Mouse (Mus musculus) MEL (cell line): ENCODE measurements at regions not wholly inside any gene's neighbourhood (a gene's known extent, or its start where the extent isn't known, plus 50 kb on each side); places are given as distances from the start of the nearest gene placed in this dataset.

ENCODE experiments used
- DNase-seq: peaks from one replicate; pipeline ENCODE4 v3.0.0; 2011; ENCODE audit warnings: low read depth, low spot score
- H3K27ac ChIP-seq: 2 replicates; pipeline ENCODE4 v1.5.1; 2012; ENCODE audit warnings: low read depth, mild to moderate bottlenecking, control low read depth, low read length, moderate library complexity; ENCODE audit not compliant: control insufficient read depth
- H3K27me3 ChIP-seq, 2 experiments: fragments of 150-350 bp in 1 of 2; sonication (generic) in 1 of 2; 2 replicates each; pipeline ENCODE4 v1.6.1; 2012; ENCODE audit warnings: low read length in 2 of 2, mild to moderate bottlenecking in 2 of 2, improper control_type of control experiment in 1 of 2, moderate library complexity in 1 of 2; ENCODE audit not compliant: insufficient read depth in 2 of 2, control insufficient read depth in 1 of 2
- H3K36me3 ChIP-seq, 2 experiments: 2 replicates each; pipeline ENCODE4 v1.6.1; 2012 to 2014; ENCODE audit warnings: low read length in 2 of 2, improper control_type of control experiment in 1 of 2, inconsistent platforms in 1 of 2, mild to moderate bottlenecking in 1 of 2; ENCODE audit not compliant: insufficient read depth in 2 of 2, control insufficient read depth in 1 of 2
- H3K4me1 ChIP-seq, 2 experiments: fragments of 150-350 bp in 1 of 2; sonication (generic) in 1 of 2; 2 replicates each; pipeline ENCODE4 v1.6.1; 2012; ENCODE audit warnings: low read length in 2 of 2, improper control_type of control experiment in 1 of 2, mild to moderate bottlenecking in 1 of 2; ENCODE audit not compliant: insufficient read depth in 2 of 2, control insufficient read depth in 1 of 2
- H3K4me3 ChIP-seq, 2 experiments: fragments of 150-350 bp in 1 of 2; sonication (generic) in 1 of 2; 2 replicates each; pipeline ENCODE4 v1.5.1; 2012; ENCODE audit warnings: low read depth in 2 of 2, low read length in 2 of 2, mild to moderate bottlenecking in 2 of 2, moderate library complexity in 2 of 2, control low read depth in 1 of 2, improper control_type of control experiment in 1 of 2; ENCODE audit not compliant: control insufficient read depth in 1 of 2, insufficient read depth in 1 of 2
- H3K79me2 ChIP-seq: 2 replicates; pipeline ENCODE4 v1.6.1; 2012; ENCODE audit warnings: mild to moderate bottlenecking, low read length, moderate library complexity; ENCODE audit not compliant: control insufficient read depth, poor library complexity, insufficient read depth
- H3K9ac ChIP-seq: 2 replicates; pipeline ENCODE4 v1.6.1; 2012; ENCODE audit warnings: low read depth, mild to moderate bottlenecking, control low read depth, low read length, moderate library complexity; ENCODE audit not compliant: control insufficient read depth, poor library complexity, severe bottlenecking
- H3K9me3 ChIP-seq: fragments of 150-350 bp; sonication (generic); replicated peaks from 2 replicates; pipeline ENCODE4 v1.6.1; 2012; ENCODE audit warnings: mild to moderate bottlenecking, low read length, improper control_type of control experiment, moderate library complexity; ENCODE audit not compliant: insufficient read depth
- CHD1 ChIP-seq: IDR thresholded peaks from 2 replicates; pipeline ENCODE4 v1.6.1; 2012; ENCODE audit warnings: low read depth, mild to moderate bottlenecking, inconsistent platforms, low read length, improper control_type of control experiment
- CHD2 ChIP-seq: IDR thresholded peaks from 2 replicates; pipeline ENCODE4 v1.6.1; 2011; ENCODE audit warnings: low read length, improper control_type of control experiment
- E2F4 ChIP-seq: IDR thresholded peaks from 2 replicates; pipeline ENCODE4 v1.6.1; 2011; ENCODE audit warnings: low read depth, low read length, improper control_type of control experiment, borderline replicate concordance
- ELF1 ChIP-seq: IDR thresholded peaks from 2 replicates; pipeline ENCODE4 v1.6.1; 2014; ENCODE audit warnings: low read depth, mild to moderate bottlenecking, inconsistent platforms, low read length, improper control_type of control experiment, moderate library complexity
- ETS1 ChIP-seq: IDR thresholded peaks from 2 replicates; pipeline ENCODE4 v1.6.1; 2012; ENCODE audit warnings: low read depth, mild to moderate bottlenecking, inconsistent platforms, low read length, improper control_type of control experiment, moderate library complexity
- GABPA ChIP-seq: IDR thresholded peaks from 2 replicates; pipeline ENCODE4 v1.6.1; 2012; ENCODE audit warnings: low read depth, mild to moderate bottlenecking, inconsistent platforms, low read length, improper control_type of control experiment, moderate library complexity
- GATA1 ChIP-seq: IDR thresholded peaks from 2 replicates; pipeline ENCODE4 v1.6.1; 2011; ENCODE audit warnings: low read depth, low read length, improper control_type of control experiment
- MEF2A ChIP-seq: IDR thresholded peaks from 2 replicates; pipeline ENCODE4 v1.6.1; 2014; ENCODE audit warnings: low read depth, mild to moderate bottlenecking, inconsistent platforms, low read length, improper control_type of control experiment; ENCODE audit not compliant: poor library complexity, insufficient replicate concordance, severe bottlenecking; ENCODE audit errors: extremely low read depth
- MXI1 ChIP-seq: IDR thresholded peaks from 2 replicates; pipeline ENCODE4 v1.6.1; 2011; ENCODE audit warnings: mild to moderate bottlenecking, low read depth, low read length, improper control_type of control experiment
- MYB ChIP-seq: IDR thresholded peaks from 2 replicates; pipeline ENCODE4 v1.6.1; 2011; ENCODE audit warnings: mild to moderate bottlenecking, low read depth, low read length, improper control_type of control experiment
- NELFE ChIP-seq: IDR thresholded peaks from 2 replicates; pipeline ENCODE4 v1.6.1; 2011; ENCODE audit warnings: low read depth, low read length, improper control_type of control experiment
- NRF1 ChIP-seq: IDR thresholded peaks from 2 replicates; pipeline ENCODE4 v1.6.1; 2014; ENCODE audit warnings: low read depth, mild to moderate bottlenecking, inconsistent platforms, low read length, improper control_type of control experiment, moderate library complexity; ENCODE audit not compliant: poor library complexity, insufficient read depth, severe bottlenecking
- POLR2A ChIP-seq, 2 experiments: IDR thresholded peaks; 2 replicates each; pipeline ENCODE4 v1.6.1; 2011 to 2012; ENCODE audit warnings: low read length in 2 of 2, mild to moderate bottlenecking in 2 of 2, control low read depth in 1 of 2, improper control_type of control experiment in 1 of 2, low read depth in 1 of 2, moderate library complexity in 1 of 2; ENCODE audit not compliant: control insufficient read depth in 1 of 2, insufficient read depth in 1 of 2, poor library complexity in 1 of 2
- RAD21 ChIP-seq: IDR thresholded peaks from 2 replicates; pipeline ENCODE4 v1.6.1; 2011; ENCODE audit warnings: mild to moderate bottlenecking, low read depth, low read length, improper control_type of control experiment
- RCOR1 ChIP-seq: IDR thresholded peaks from 2 replicates; pipeline ENCODE4 v1.6.1; 2012; ENCODE audit warnings: low read depth, mild to moderate bottlenecking, inconsistent platforms, low read length, improper control_type of control experiment
- SIN3A ChIP-seq: IDR thresholded peaks from 2 replicates; pipeline ENCODE4 v1.6.1; 2012; ENCODE audit warnings: low read length, improper control_type of control experiment, inconsistent platforms
- SMC3 ChIP-seq: IDR thresholded peaks from 2 replicates; pipeline ENCODE4 v1.6.1; 2011; ENCODE audit warnings: low read depth, low read length, improper control_type of control experiment
- UBTF ChIP-seq: IDR thresholded peaks from 2 replicates; pipeline ENCODE4 v1.6.1; 2012; ENCODE audit warnings: low read depth, mild to moderate bottlenecking, inconsistent platforms, low read length, improper control_type of control experiment, moderate library complexity, borderline replicate concordance; ENCODE audit not compliant: insufficient read depth
- ZC3H11A ChIP-seq: IDR thresholded peaks from 2 replicates; pipeline ENCODE4 v1.6.1; 2012; ENCODE audit warnings: low read depth, mild to moderate bottlenecking, inconsistent platforms, low read length, improper control_type of control experiment
- ZMIZ1 ChIP-seq: IDR thresholded peaks from 2 replicates; pipeline ENCODE4 v1.6.1; 2012; ENCODE audit warnings: low read depth, mild to moderate bottlenecking, inconsistent platforms, low read length, improper control_type of control experiment, moderate library complexity
- ZNF384 ChIP-seq: IDR thresholded peaks from 2 replicates; pipeline ENCODE4 v1.6.1; 2012; ENCODE audit warnings: low read depth, mild to moderate bottlenecking, inconsistent platforms, low read length, improper control_type of control experiment

GRCm38 (mm10) chr13:16642450-16642994 is 630.9 kb downstream of the Inhba start:
- Histone ChIP-seq H3K79me2 (no peaks in the 10 kb centered on the region), H3K27me3 (no peaks in the 10 kb centered on the region), H3K36me3 (no peaks in the 10 kb centered on the region), H3K9me3 (no peaks in the 10 kb centered on the region), H3K4me1 (no peaks in the 10 kb centered on the region), H3K9ac (no peak overlapping the region), H3K27ac (no peak overlapping the region), H3K4me3 (no peak overlapping the region)
- TF ChIP-seq RCOR1: no peak
- no peak for TF ChIP-seq UBTF
- no peak for TF ChIP-seq SMC3
- TF ChIP-seq CHD1: no peak
- no peak for TF ChIP-seq MXI1
- no peak for TF ChIP-seq ZMIZ1
- TF ChIP-seq E2F4: no peak
- TF ChIP-seq MYB: no peak
- TF ChIP-seq GATA1: no peak
- no peak for TF ChIP-seq CHD2
- no peak for TF ChIP-seq GABPA
- no peak for TF ChIP-seq ETS1
- no peak for TF ChIP-seq ZC3H11A
- TF ChIP-seq ZNF384: no peak
- TF ChIP-seq MEF2A: no peak
- TF ChIP-seq SIN3A: no peak
- TF ChIP-seq NELFE: no peak
- TF ChIP-seq RAD21: no peak
- no peak for TF ChIP-seq ELF1
- DNase-seq: no peak

- DNase-seq: no peak
- H3K9me3 ChIP-seq: no peaks in the 10 kb centered on the region
- no peaks in the 10 kb centered on the region for H3K36me3 ChIP-seq
- TF ChIP-seq MEF2A (no peak), POLR2A (IDR thresholded peaks at IDR 0.05; ENCODE audit: control insufficient read depth in 1 of 2, insufficient read depth in 1 of 2, low read depth in 1 of 2, low read length in 2 of 2, poor library complexity in 1 of 2) (no peak), NRF1 (no peak)
- no peak overlapping the region for H3K27ac ChIP-seq
- H3K27me3 ChIP-seq: no peaks in the 10 kb centered on the region
- no peaks in the 10 kb centered on the region for H3K4me1 ChIP-seq
- H3K79me2 ChIP-seq: no peaks in the 10 kb centered on the region
- H3K4me3 ChIP-seq: no peak overlapping the region
- H3K9ac ChIP-seq: no peak overlapping the region
Observed at GRCm38 (mm10) chr13:16645311-16645710, 633.7 kb downstream of the Inhba start.
